Mouse (Mus musculus) adrenal gland, adult 8-10 months (tissue): ENCODE data around the gene AW549877. TPM values are rescaled to one million over a fixed set of nuclear protein-coding genes. Genes with fewer than 3 reads are reported as not detected.
A peak's percentile ranks its signal among the peaks of the same experiment; 100 is the strongest.

ENCODE experiments used
- DNase-seq: peaks from one replicate; pipeline ENCODE4 v3.0.0; 2022
- total RNA-seq, 4 experiments: library from RNA; stranded (reverse); gene quantifications; 2 replicates each; pipeline ENCODE4 v1.2.4; 2022

AW549877 gene
- total RNA-seq, result 10 to 100 TPM; 53.7 to 68.1 (median 56.5) TPM

DNA sequence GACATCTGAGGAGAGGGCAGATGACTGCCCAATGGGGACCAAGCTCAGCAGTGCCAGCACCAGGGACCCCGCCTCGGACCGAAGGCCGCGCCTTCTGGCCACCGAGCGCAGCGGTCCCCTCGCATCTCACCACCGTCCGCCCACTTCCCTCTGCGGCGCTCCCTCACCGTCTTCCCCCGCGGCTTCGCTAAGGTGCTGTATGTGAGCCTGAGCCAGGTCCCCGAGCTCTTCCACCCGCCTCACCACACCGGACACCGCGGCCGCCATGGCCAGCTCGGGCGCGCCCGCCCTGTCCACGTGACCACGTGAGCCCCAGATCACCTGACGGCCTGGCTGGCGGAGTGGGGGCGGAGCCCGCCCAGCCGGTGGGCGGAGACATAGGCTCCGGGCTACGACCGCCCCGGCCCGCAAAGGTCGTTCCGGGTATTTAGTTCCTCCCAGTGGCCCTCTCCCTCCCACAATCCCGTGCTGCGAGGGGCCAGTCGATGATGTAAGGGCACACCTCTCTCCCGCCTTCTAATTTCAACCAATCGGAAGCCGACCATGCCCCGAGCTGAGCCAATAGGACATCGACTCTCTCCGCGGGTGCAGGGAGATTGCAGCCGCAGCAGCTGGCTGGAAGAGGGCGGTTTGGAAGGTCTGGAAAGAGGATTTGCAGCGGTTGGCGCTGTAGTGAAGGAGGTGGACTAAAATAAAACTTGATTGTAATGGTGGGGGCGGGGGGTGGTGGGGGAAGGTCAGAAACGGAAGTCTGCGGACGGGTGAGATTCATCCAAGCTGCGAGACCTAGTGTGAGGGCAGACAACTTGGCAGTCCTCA, at the start of gene AW549877:
AW549877 (minus strand) TSS at position 297 of the 819 bp plus-strand sequence.
- DNase-seq, result peak; percentile 99

- no peak for DNase-seq
These were observed 47.5 kb upstream of the AW549877 start for GRCm38 (mm10) chr15:4043032-4043471.

DNA sequence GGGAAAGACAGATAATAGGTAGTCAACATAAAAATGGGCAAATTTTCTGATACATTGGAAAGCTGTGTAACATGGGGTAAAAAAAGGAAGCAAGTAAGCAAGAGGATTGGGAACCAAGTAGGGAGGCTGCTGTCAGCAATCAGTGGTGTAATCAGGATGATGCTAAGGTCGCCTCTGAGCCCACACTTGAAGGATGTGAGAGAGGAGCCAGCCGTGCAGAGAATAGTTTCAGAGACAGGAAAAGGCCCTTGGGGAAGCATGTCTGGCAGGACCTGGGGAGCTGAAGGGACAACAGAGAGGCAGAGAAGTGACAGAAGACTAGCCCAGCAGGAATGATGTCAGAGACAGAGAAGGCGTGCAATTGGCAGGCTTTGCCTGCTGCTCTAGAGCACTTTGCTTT, 46.9 kb upstream of the AW549877 start:
- no peak for DNase-seq

GRCm38 (mm10) chr15:4033168-4034004, 37.8 kb upstream of the AW549877 start:
- peak; percentile 12 for DNase-seq

GRCm38 (mm10) chr15:4028960-4029359, 33.4 kb upstream of the AW549877 start:
- DNase-seq, result no peak

GRCm38 (mm10) chr15:4028411-4028700, 32.8 kb upstream of the AW549877 start:
- no peak for DNase-seq

GRCm38 (mm10) chr15:4027671-4028410, 32.3 kb upstream of the AW549877 start:
- DNase-seq, result no peak

DNA sequence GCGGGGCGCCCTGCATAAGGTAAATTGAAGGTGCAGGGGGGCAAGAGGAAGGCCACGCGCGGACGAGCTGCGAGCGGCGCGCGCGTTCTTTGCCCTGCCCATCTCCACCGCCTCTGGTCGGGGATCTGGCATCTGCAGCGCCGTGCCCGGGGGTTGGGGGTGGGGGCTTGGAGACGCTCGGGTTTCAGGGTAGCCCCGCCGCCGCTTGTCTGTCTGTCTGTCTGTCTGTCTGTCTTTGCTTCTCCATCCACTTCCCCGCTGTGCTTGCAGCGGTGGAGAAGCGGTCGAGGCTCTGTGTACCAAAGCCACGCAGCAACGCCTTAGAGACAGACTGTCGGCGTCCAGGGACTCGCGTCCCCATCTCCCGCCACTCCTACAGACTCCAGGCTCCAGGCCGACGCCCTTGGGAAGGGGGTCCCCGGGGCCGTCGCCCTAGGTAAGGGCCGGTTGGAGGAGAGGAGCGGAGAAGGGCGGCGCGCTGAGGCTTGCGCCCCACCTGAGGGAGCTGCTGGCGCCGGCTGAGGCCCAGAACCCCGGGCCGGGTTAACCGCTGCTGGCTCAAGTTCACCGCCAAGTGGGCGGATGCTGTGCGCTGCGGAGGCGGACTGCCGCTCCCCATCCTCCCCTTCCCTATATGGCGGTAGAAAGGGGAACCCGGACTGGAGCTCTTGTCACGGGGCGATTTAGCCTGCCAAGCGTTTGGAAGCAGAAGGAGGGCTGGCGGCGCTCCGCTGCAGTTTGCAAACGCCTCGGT, 31.5 kb upstream of the AW549877 start:
- peak; percentile 74 for DNase-seq

DNA sequence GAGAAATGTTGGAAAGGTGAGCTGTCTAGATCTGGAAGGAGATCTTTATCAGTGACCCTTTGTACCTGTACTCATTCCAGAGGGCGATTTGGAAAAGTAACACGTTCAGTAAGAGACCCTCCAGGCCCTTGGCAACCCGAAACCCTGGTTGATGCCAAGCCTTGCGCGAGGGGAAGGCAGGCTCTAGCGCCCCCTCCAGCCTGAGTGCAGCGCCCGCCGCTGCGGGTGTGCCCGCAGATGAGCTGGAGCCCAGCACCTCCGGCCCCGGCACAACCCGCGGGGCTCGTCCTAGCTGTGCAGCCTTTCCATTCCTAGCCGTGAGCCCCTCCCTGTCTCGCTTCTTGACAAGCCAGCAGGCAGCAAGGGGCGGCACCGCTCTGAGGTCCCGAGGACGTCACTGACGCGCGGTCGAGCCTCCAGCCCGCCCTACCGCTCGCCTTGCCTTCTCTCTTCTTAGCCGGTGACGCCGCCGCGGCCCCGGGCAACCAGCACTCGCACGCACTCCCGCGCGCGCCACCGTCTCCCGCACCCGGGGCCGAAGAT, 30.8 kb upstream of the AW549877 start, which contains the start of gene Oxct1:
Oxct1 (plus strand) TSS at position 153 of the 543 bp plus-strand sequence.
- peak; percentile 89 for DNase-seq

DNA sequence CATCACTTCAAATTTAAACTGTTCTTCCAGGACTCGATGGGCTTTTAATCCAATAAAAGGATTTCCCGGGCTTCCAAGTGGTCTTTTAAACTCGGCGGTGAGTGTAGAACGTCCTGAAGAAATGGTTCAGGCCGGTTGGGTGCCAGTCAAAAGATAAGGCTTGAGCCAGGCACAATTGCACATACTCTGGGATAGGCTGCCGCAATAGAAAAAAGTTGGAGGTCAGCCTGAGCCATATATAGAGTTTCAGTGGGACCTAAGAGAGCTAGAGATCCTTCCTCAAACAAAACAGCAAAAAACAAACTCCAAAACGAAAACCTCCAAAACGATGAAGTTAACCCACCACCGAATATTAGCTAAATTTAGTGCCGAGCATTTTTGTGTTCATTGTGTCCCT, 30.0 kb upstream of the AW549877 start:
- no peak for DNase-seq

- no peak for DNase-seq
These were observed 29.4 kb upstream of the AW549877 start for GRCm38 (mm10) chr15:4024726-4025507.

DNA sequence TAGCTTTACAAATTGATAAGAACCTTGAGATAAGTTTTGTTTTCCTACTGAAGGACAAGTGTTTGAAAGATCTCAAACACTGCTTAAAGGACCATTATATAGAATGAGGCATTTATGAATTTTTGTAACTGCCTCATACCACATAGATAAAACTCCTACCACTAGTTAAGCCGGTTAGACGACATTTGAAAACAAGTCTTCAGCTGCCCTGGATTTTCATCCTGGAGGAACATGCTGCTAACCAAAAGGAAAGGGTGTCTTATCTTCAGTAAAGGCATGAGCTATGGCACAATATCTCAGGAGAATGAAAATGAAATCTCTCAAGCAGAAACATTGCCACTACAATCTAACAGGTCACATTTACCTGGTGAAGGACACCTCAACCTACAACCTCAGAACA, 28.2 kb upstream of the AW549877 start:
- DNase-seq, result no peak

GRCm38 (mm10) chr15:4020711-4021110, 25.2 kb upstream of the AW549877 start:
- no peak for DNase-seq

DNA sequence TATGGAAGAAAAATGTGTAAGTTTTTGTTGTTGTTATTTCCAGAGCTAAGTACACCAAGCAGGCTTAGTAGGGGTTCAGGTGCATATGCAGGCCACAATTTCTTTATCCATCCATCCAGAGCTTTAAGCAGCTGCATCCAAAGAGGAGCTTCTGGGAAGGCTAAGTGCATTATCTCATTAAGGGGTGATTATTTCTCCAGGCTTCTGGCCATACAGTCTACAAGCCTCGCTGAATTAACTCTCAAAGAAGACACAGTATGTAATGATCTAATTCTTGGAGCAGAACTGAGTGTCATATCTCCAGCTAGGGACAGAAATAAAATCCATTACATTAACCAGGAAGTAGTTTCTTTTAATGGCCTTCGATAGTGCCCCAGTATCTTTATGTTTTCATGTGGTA, 18.3 kb upstream of the AW549877 start:
- no peak for DNase-seq

- DNase-seq, result no peak
These were observed 5.0 kb upstream of the AW549877 start for GRCm38 (mm10) chr15:4000536-4000935.

DNA sequence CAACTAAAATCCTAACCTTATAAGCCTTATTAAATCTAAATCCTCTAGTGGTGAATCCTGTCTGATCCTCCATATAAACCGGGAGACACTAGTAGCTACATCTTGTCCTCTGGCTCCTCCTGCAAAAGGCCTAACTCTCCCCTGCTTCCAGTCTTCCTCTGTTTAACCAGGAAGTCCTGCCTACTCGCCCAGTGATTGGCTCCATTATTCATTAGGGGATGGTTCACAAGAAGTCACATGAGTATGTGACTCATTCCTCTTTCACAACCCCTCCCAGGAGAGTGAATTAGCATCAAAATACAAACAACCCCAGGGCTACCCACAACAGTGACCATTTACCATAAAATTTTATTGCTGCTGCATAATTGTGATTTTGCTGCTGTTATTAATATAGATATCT, 3.6 kb upstream of the AW549877 start:
- DNase-seq, result no peak

DNA sequence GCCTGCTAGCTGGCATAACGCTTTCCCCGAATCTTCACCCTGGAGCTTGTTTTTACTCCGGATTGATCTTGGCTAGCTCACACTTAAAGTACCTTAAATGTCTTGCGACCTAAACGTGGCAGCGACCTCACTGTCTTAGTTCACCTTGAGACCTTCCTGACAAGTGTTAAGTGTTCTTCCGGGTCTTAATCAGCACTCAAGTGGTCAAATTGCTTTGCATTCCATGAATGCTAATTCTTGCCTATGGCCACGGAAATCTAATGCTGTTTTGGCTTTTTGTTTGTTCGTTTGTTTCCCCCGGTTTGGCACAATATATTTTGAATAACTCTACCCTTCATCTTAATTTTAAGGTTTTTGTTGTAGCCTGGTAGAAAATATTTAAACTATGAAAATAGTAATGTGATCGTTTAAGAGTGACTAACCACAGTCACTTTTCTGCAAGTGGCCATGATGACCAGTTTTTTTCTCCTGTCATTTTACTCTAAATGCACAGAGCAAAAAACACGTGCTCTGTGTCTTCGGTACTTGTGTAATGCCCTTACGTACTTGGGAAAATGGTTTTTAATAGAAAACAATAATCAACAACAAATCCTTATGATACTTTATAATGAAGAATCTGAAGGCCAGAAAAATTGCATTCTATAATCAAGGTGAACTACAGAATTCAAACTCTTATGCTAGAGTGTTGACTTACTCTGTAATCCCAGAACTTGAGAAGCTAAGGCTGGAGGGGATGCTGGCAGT, 895 bp upstream of the AW549877 start:
- DNase-seq, result no peak

GRCm38 (mm10) chr15:3994852-3995447, 594 bp downstream of the AW549877 start:
- no peak for DNase-seq

- DNase-seq, result no peak
These were observed 7.6 kb downstream of the AW549877 start for GRCm38 (mm10) chr15:3987981-3988380.

- DNase-seq, result peak; percentile 35
These were observed 10.7 kb downstream of the AW549877 start for GRCm38 (mm10) chr15:3984876-3985275.
